Mouse (Mus musculus) neutrophil, adult 83 days (primary cell): Measurements from ENCODE around the gene 5730507C01Rik. TPM values are rescaled to one million over a fixed set of nuclear protein-coding genes. Genes with fewer than 3 reads are reported as not detected.

Experiments used
- total RNA-seq, 2 experiments: library from RNA; stranded (reverse); gene quantifications; one replicate each; pipeline ENCODE4 v1.2.4; 2023

Gene 5730507C01Rik
- total RNA-seq: under 1 TPM in 1 of 2 experiments, not detected in 1; 0.22 TPM

DNA sequence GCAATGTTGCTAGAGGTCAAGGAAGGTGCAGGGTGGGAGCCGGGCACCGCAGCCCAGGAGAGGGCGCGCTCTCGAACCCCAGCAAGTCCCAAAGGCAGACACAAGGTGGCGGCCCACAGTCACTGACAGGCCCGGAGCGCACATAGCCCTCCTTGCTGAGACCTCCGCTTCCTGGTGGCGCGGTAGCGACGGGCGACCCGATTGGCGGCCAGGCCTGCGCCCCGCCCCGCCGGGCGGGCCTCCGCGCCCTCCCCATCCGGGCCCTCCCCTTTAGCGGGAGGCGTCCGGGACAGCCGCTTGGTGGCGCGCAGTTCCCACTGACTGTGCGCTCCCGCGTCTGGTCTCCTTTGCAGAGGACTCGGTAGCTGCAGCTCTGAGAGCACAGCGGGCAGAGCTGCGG lies at the start of gene 5730507C01Rik:
Gene 5730507C01Rik, plus strand, starts transcription at position 340 of the 400 bp plus-strand sequence.

